ENCODE assay signal across 38 mouse cellular contexts in genomic region chr4:121065336-121065735, GRCm38 (mm10). TPM values are rescaled to one million over a fixed set of nuclear protein-coding genes. Genes with fewer than 3 reads are reported as not detected.
"Had no signal": no experiment of that assay in that cellular context is flagged by ENCODE, and none has a peak within 500 bp of the region (broad histone marks: within the 10 kb centered on the region; RNA-seq: fewer than 3 reads in every experiment).

No protein-coding gene starts in this region.

- ATAC-seq: hindbrain, postnatal 0 days; intestine, embryonic 16.5 days; liver, embryonic 12.5 days had no signal

- H3K4me2 ChIP-seq: heart, embryonic 13.5 days; heart, embryonic 15.5 days; hindbrain, embryonic 13.5 days; hindbrain, embryonic 15.5 days; kidney, embryonic 15.5 days; limb, embryonic 13.5 days; limb, embryonic 15.5 days; liver, embryonic 12.5 days had no signal

- H3K4me3 ChIP-seq: heart, embryonic 13.5 days; heart, embryonic 15.5 days; hindbrain, embryonic 13.5 days; hindbrain, embryonic 15.5 days; kidney, embryonic 15.5 days; limb, embryonic 13.5 days; limb, embryonic 15.5 days; liver, embryonic 12.5 days had no signal

- H3K27ac ChIP-seq: heart, embryonic 13.5 days; heart, embryonic 15.5 days; hindbrain, embryonic 13.5 days; hindbrain, embryonic 15.5 days; hindbrain, postnatal 0 days; kidney, embryonic 15.5 days; kidney, postnatal 0 days; limb, embryonic 13.5 days; limb, embryonic 15.5 days; liver, embryonic 12.5 days; liver, embryonic 14.5 days had no signal

- H3K9ac ChIP-seq: heart, embryonic 13.5 days; heart, embryonic 15.5 days; hindbrain, embryonic 13.5 days; hindbrain, embryonic 15.5 days; kidney, embryonic 15.5 days; limb, embryonic 13.5 days; limb, embryonic 15.5 days; liver, embryonic 12.5 days; liver, embryonic 14.5 days had no signal

- H3K9me3 ChIP-seq: heart, embryonic 13.5 days; heart, embryonic 15.5 days; hindbrain, embryonic 13.5 days; hindbrain, embryonic 15.5 days; kidney, embryonic 15.5 days; limb, embryonic 13.5 days; limb, embryonic 15.5 days; liver, embryonic 12.5 days had no signal

- DNase-seq: gastrocnemius, postnatal 14 days; gastrocnemius, postnatal 36 days; heart, postnatal 14 days; kidney, adult 11 months; kidney, adult 2 months; kidney, adult 9 months; kidney, postnatal 14 days; kidney, postnatal 36 days; layer of hippocampus, adult 9-11 months; layer of hippocampus, postnatal 36 days; left cerebral cortex, postnatal 4 days had no signal

- H3K4me1 ChIP-seq: heart, embryonic 13.5 days; heart, embryonic 15.5 days; hindbrain, embryonic 13.5 days; hindbrain, embryonic 15.5 days; kidney, embryonic 15.5 days; limb, embryonic 13.5 days; limb, embryonic 15.5 days; liver, embryonic 12.5 days had no signal

- H3K27me3 ChIP-seq: heart, embryonic 13.5 days; heart, embryonic 15.5 days; hindbrain, embryonic 13.5 days; hindbrain, embryonic 15.5 days; kidney, embryonic 15.5 days; limb, embryonic 13.5 days; limb, embryonic 15.5 days; liver, embryonic 12.5 days had no signal

RNA-seq across cellular contexts. Expression of gene Col9a2, which starts 26.2 kb away (rescaled TPM):
- total RNA-seq: hematopoietic stem cell, adult 5-6 weeks; liver, adult 2 months had no signal
- polyA plus RNA-seq: kidney, adult 2 months; liver, adult 2 months had no signal

RNA-seq across cellular contexts. Expression of gene Tmco2, which starts 43.7 kb away (rescaled TPM):
- total RNA-seq: gastrocnemius, adult 18-20 months; gastrocnemius, adult 8-10 months; gastrocnemius, postnatal 14 days; gastrocnemius, postnatal 36 days; heart, adult 18-20 months; heart, postnatal 14 days; hematopoietic stem cell, adult 5-6 weeks; hindbrain, postnatal 0 days; layer of hippocampus, adult 18-20 months; layer of hippocampus, adult 8-10 months; layer of hippocampus, postnatal 14 days; layer of hippocampus, postnatal 36 days; left cerebral cortex, adult 18-20 months; left cerebral cortex, postnatal 25 days; left cerebral cortex, postnatal 4 days; liver, adult 2 months had no signal
- polyA plus RNA-seq: heart, embryonic 13.5 days; heart, embryonic 15.5 days; hindbrain, embryonic 11.5 days; hindbrain, embryonic 13.5 days; hindbrain, embryonic 15.5 days; intestine, embryonic 14.5 days; intestine, embryonic 16.5 days; kidney, adult 2 months; kidney, embryonic 15.5 days; kidney, postnatal 0 days; large intestine, adult 2 months; limb, embryonic 11.5 days; limb, embryonic 13.5 days; limb, embryonic 15.5 days; liver, adult 2 months; liver, embryonic 12.5 days; liver, embryonic 14.5 days; liver, embryonic 16.5 days had no signal
